Mouse (Mus musculus) heart, postnatal 4 days (tissue): ENCODE measurements around the gene Cd300ld3. TPM values are rescaled to one million over a fixed set of nuclear protein-coding genes. Genes with fewer than 3 reads are reported as not detected.

Experiments used
- DNase-seq: peaks from one replicate; pipeline ENCODE4 v3.0.0; 2021
- total RNA-seq, 2 experiments: library from RNA; stranded (reverse); gene quantifications; 2 replicates each; pipeline ENCODE4 v1.2.3; 2021

Cd300ld3 gene
- 1 to 10 TPM; 1.6 to 2.2 TPM for total RNA-seq

DNA sequence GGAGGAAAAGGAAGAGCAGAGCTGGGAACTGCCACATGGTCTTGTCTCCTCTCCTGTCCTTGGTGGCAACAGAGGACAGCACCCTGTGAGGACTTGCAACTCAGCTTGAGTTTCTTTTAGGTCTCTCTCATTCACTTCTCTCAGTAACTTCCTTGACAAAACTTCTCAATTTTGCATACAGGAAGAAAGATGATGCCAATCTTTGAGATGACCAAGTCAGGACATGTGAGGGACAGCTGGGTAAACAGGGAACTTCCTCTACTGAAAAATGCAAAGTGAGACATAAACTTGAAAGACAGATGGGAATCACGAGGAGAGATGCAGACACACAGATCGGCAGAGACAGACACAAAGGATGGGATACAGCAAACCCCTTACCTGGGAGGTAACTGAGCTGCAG lies at the start of gene Cd300ld3:
Gene Cd300ld3 (minus strand): TSS at position 151 of the 400 bp plus-strand sequence.
- no peak for DNase-seq

GRCm38 (mm10) chr11:115092140-115092539 lies 43.9 kb upstream of the Cd300ld3 start:
- no peak for DNase-seq

DNA sequence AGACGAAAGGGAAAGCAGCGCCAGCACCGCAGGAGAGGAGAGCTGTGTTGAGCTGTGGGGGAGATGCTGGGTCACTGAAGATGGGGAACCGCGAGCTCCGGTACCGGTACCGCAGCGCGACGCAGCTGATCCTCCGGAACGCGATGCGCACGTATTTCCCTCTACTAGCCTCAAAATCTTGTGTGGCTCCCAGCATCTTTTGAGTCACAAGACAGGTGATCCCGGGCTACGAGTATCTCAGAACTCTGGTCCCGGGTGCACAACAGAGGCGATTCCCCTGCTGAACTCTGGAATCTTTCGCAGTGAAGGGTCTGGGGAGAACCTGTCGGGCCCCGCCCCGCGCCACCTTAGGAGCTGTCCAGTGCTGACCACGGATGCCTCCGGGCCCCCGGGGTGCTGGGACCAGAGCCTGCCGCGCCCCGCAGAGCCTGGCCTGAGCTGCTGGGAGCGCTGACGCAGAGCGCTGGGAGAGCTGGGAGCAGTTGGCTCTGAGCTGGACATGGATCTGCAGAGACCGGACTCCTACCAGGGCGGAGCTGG lies 43.2 kb upstream of the Cd300ld3 start, which contains the start of gene Rab37:
Gene Rab37 (plus strand): TSS at position 70 of the 540 bp plus-strand sequence.
- DNase-seq = peak; percentile 31

DNA sequence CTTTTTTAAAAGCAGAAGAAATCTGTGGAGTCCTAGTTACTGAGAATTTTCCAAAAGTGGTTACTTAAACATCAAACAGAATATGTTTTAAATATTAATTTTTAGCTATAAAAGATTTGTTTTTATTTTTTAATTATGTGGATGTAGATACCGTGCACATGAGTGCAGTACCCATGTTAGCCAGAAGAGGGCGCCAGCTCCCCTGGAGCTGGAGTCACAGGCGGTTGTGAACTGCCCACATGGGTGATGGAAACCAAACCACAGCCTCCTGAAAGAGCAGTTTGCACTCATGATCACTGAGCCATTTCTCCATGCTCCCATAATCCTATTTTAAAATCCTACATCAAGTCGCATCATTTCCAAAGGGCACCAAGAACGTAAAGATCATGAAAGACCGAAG lies 41.6 kb upstream of the Cd300ld3 start:
- no peak for DNase-seq

DNA sequence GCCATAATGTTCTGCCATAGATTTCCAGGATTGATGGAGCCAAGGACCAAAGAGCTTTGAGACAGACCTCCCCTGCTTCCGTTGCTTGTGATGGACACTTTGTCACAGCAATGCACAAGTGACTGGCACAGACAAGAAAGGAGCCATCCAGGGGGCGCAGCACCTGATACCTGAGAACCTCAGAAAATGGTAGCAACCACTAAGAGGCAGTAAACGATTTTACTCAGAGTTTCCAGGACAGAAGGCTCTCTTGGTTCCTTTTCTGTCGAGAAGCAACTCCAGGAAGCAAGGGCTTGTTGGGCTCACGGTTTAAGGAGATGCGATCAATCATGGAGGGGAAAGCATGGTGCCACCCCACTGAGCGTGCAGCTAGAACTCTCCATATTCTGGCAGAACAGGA lies 38.0 kb upstream of the Cd300ld3 start:
- no peak for DNase-seq

DNA sequence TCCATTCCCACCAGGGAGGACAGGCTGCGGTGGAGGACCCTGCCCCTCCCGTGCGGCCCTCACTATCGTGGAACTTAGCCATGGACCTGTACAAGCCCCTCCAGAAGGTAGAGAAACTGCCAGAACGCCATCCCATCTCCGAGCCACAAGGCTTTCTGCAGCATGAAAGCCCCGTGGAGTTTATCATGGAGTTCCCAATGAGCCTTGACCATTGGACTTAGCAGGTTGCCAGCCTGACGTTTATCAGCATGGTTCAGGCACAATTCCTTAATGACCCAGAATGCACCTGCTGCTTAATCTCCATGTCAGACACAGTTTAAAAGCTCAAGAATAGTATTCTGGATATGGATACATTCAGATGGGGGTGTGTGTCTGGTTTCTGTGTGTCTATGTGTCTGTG lies 36.9 kb upstream of the Cd300ld3 start:
- DNase-seq = no peak

GRCm38 (mm10) chr11:115084595-115084994 lies 36.4 kb upstream of the Cd300ld3 start:
- DNase-seq = no peak

GRCm38 (mm10) chr11:115083376-115084139 lies 35.3 kb upstream of the Cd300ld3 start:
- peak; percentile 85 for DNase-seq

DNA sequence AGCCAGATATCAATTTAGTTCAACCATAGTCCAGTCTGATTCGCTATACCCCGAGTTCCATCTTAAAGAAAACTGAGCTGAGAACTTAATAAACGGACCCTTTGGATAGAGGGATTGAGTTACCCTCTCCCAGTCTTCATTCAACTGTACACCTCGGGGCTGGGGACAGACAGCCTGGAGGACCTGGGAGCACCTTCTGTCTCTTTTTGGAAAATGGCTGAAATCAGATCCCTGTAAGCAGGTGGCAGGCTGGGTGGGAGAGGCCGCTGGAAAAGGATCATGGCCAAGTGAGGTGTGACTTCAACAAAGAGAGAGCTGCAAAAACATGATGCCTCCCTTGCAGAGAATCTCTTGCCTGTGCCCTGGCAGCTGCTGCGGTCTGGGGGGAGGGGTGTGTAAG lies 34.0 kb upstream of the Cd300ld3 start:
- DNase-seq = no peak

GRCm38 (mm10) chr11:115081373-115081772 lies 33.2 kb upstream of the Cd300ld3 start:
- DNase-seq = no peak

- DNase-seq = peak; percentile 52
Measured at GRCm38 (mm10) chr11:115080886-115081285, 32.7 kb upstream of the Cd300ld3 start.

- DNase-seq = no peak
Measured at GRCm38 (mm10) chr11:115078680-115079079, 30.5 kb upstream of the Cd300ld3 start.

DNA sequence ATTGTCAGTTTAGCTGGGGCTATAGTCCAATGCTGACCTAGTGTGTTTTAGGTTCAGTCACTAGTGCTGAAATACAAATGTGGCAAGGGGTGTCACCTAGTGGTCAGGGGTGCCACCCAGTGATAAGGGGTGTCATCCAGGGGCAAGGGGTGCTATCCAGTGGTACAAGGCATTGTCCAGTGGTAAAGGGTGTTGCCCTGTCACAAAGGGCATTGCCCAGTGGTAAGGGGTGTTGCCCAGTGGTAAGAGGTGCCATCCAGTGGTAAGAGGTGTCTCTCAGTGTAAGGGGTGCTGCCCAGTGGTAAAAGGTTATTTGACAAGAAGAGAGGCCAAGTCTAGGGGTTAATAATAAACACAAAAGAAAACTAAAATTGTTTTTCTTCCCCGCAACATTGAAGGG lies 29.2 kb upstream of the Cd300ld3 start:
- no peak for DNase-seq

DNA sequence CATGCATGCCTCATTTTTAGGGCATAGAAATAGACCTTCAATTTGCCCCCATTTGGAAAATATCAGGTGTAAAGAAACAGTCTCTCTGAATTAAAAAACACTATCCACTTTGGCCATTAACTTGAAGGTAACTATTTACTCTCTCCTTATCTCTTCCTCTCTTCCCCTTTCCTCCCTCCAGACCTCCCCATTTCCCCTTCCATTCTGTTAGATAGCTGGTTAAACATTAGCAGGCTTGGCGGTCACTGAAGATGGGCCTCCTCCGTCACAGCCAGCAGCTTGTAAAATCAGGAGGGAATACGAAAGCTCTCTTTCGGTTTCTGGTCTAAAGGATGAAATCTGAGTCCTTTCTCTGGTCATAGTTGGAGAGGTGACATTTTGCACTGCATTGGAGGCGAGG lies 27.6 kb upstream of the Cd300ld3 start:
- no peak for DNase-seq

DNA sequence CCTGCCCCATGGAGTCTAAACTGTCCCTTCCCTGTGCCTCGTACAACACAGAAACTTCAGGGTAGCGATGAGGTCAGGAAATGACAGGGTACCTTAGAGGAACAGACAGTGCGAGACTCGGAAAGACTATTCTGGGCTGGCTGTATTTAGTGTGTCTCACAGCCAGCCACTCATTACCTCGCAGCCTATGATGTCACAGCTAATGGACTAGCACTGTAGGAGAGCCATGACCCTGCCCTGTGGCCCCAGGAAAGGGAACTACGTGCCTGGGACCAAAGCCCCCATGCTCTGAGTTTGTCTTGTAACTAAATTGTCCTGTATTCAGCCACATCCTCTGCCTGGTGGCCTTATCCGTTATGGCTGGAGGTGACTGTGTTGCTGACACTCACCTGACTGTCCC lies 27.2 kb upstream of the Cd300ld3 start:
- no peak for DNase-seq

DNA sequence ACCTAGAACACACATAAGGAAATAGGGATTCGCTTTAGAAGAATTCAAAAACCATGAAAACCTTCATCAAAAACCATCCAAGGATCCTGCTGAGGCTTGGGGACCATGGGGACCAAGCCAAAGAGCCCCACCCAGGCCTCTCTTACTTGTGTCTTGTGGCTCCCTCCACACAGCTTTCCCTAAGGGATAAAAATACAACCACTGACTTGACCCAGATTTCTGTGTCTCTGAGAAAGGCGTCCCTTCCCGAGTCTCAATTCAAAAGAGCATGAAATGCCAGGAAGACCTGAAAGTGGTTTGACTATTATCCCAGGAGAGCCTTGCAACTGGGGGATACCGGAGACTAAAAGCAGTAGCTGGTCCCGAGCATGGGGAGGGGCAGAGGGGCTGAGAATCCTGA lies 24.8 kb upstream of the Cd300ld3 start:
- DNase-seq = no peak

- peak; percentile 46 for DNase-seq
Measured at GRCm38 (mm10) chr11:115071631-115072294, 23.6 kb upstream of the Cd300ld3 start.

GRCm38 (mm10) chr11:115071015-115071551 lies 22.9 kb upstream of the Cd300ld3 start:
- DNase-seq = no peak

- no peak for DNase-seq
Measured at GRCm38 (mm10) chr11:115066768-115067167, 18.6 kb upstream of the Cd300ld3 start.

GRCm38 (mm10) chr11:115062077-115062476 lies 13.9 kb upstream of the Cd300ld3 start, which contains the start of gene Cd300e:
Cd300e (minus strand) TSS chr11:115062177.
- no peak for DNase-seq

- no peak for DNase-seq
Measured at GRCm38 (mm10) chr11:115059797-115060196, 11.6 kb upstream of the Cd300ld3 start.

- DNase-seq = no peak
Measured at GRCm38 (mm10) chr11:115058701-115059100, 10.5 kb upstream of the Cd300ld3 start.

GRCm38 (mm10) chr11:115054537-115054936 lies 6.3 kb upstream of the Cd300ld3 start:
- DNase-seq = no peak
